Mouse (Mus musculus): ENCODE results near the gene Paqr8. TPM values are rescaled to one million over a fixed set of nuclear protein-coding genes. Genes with fewer than 3 reads are reported as not detected.

The Paqr8 gene
- polyA plus RNA-seq, 1 experiment from 2014 or later: 23.8 TPM

GRCm38 (mm10) chr1:20974341-20975135 is 84.1 kb downstream of the Paqr8 start:
- 72% methylated on average over 9 of the region's 9 CpGs for WGBS
- no peaks in the 10 kb centered on the region for H3K9me3 ChIP-seq (ENCODE audit: control insufficient read depth, low read length)
- no peak overlapping the region for H3K4me2 ChIP-seq (ENCODE audit: low read length)
- H3K27ac ChIP-seq (ENCODE audit: low read length): no peak overlapping the region
- no peak overlapping the region for H3K9ac ChIP-seq (replicated peaks; ENCODE audit: low read depth, low read length)
- ATAC-seq: no peak
- H3K36me3 ChIP-seq (ENCODE audit: control insufficient read depth, insufficient read depth): no peaks in the 10 kb centered on the region
- H3K4me3 ChIP-seq (replicated peaks; ENCODE audit: low read length): no peak overlapping the region
- H3K27me3 ChIP-seq (replicated peaks; ENCODE audit: control insufficient read depth, insufficient read depth, low read length): no peaks in the 10 kb centered on the region
- no peaks in the 10 kb centered on the region for H3K4me1 ChIP-seq (replicated peaks; ENCODE audit: control insufficient read depth, insufficient read depth, low read length)

- WGBS: 46% methylated on average over 1 of the region's 1 CpGs
- no peak for ATAC-seq
- Histone ChIP-seq H3K27ac (ENCODE audit: low read length) (no peak overlapping the region), H3K9me3 (ENCODE audit: control insufficient read depth, low read length) (no peaks in the 10 kb centered on the region), H3K9ac (replicated peaks; ENCODE audit: low read depth, low read length) (no peak overlapping the region), H3K4me1 (replicated peaks; ENCODE audit: control insufficient read depth, insufficient read depth, low read length) (no peaks in the 10 kb centered on the region), H3K4me3 (replicated peaks; ENCODE audit: low read length) (no peak overlapping the region), H3K27me3 (replicated peaks; ENCODE audit: control insufficient read depth, insufficient read depth, low read length) (no peaks in the 10 kb centered on the region), H3K4me2 (ENCODE audit: low read length) (no peak overlapping the region), H3K36me3 (ENCODE audit: control insufficient read depth, insufficient read depth) (no peaks in the 10 kb centered on the region)
These were observed 90.1 kb downstream of the Paqr8 start for GRCm38 (mm10) chr1:20980553-20980952.

- Histone ChIP-seq H3K9me3 (ENCODE audit: control insufficient read depth, low read length) (no peaks in the 10 kb centered on the region), H3K9ac (replicated peaks; ENCODE audit: low read depth, low read length) (no peak overlapping the region), H3K4me2 (ENCODE audit: low read length) (no peak overlapping the region), H3K4me3 (replicated peaks; ENCODE audit: low read length) (no peak overlapping the region), H3K27me3 (replicated peaks; ENCODE audit: control insufficient read depth, insufficient read depth, low read length) (no peaks in the 10 kb centered on the region), H3K27ac (ENCODE audit: low read length) (no peak overlapping the region), H3K36me3 (ENCODE audit: control insufficient read depth, insufficient read depth) (no peaks in the 10 kb centered on the region), H3K4me1 (replicated peaks; ENCODE audit: control insufficient read depth, insufficient read depth, low read length) (no peaks in the 10 kb centered on the region)
- WGBS: 95% methylated on average over 6 of the region's 6 CpGs
- no peak for ATAC-seq
These were observed 91.4 kb downstream of the Paqr8 start for GRCm38 (mm10) chr1:20981764-20982163.

- Histone ChIP-seq H3K27me3 (replicated peaks; ENCODE audit: control insufficient read depth, insufficient read depth, low read length) (no peaks in the 10 kb centered on the region), H3K4me3 (replicated peaks; ENCODE audit: low read length) (no peak overlapping the region), H3K9me3 (ENCODE audit: control insufficient read depth, low read length) (no peaks in the 10 kb centered on the region), H3K27ac (ENCODE audit: low read length) (no peak overlapping the region), H3K9ac (replicated peaks; ENCODE audit: low read depth, low read length) (no peak overlapping the region), H3K4me1 (replicated peaks; ENCODE audit: control insufficient read depth, insufficient read depth, low read length) (no peaks in the 10 kb centered on the region), H3K4me2 (ENCODE audit: low read length) (no peak overlapping the region), H3K36me3 (ENCODE audit: control insufficient read depth, insufficient read depth) (no peaks in the 10 kb centered on the region)
- ATAC-seq: 0 out of 2 replicates have a peak, but pooled peaks have one; percentile 23
- WGBS: 61% methylated on average over 2 of the region's 2 CpGs
These were observed 93.7 kb downstream of the Paqr8 start for GRCm38 (mm10) chr1:20984103-20984502.

GRCm38 (mm10) chr1:20984582-20984981 is 94.2 kb downstream of the Paqr8 start:
- peak; percentile 55; the same call in 1 of the 2 replicates for ATAC-seq
- Histone ChIP-seq H3K9ac (replicated peaks; ENCODE audit: low read depth, low read length) (no peak overlapping the region), H3K4me1 (replicated peaks; ENCODE audit: control insufficient read depth, insufficient read depth, low read length) (no peaks in the 10 kb centered on the region), H3K36me3 (ENCODE audit: control insufficient read depth, insufficient read depth) (no peaks in the 10 kb centered on the region), H3K9me3 (ENCODE audit: control insufficient read depth, low read length) (no peaks in the 10 kb centered on the region), H3K4me3 (replicated peaks; ENCODE audit: low read length) (no peak overlapping the region), H3K27ac (ENCODE audit: low read length) (no peak overlapping the region), H3K27me3 (replicated peaks; ENCODE audit: control insufficient read depth, insufficient read depth, low read length) (no peaks in the 10 kb centered on the region), H3K4me2 (ENCODE audit: low read length) (no peak overlapping the region)
- 39% methylated on average over 4 of the region's 4 CpGs for WGBS

- Histone ChIP-seq H3K27me3 (replicated peaks; ENCODE audit: control insufficient read depth, insufficient read depth, low read length) (no peaks in the 10 kb centered on the region), H3K9me3 (ENCODE audit: control insufficient read depth, low read length) (no peaks in the 10 kb centered on the region), H3K4me3 (replicated peaks; ENCODE audit: low read length) (no peak overlapping the region), H3K27ac (ENCODE audit: low read length) (no peak overlapping the region), H3K4me2 (ENCODE audit: low read length) (no peak overlapping the region), H3K4me1 (replicated peaks; ENCODE audit: control insufficient read depth, insufficient read depth, low read length) (no peaks in the 10 kb centered on the region), H3K36me3 (ENCODE audit: control insufficient read depth, insufficient read depth) (no peaks in the 10 kb centered on the region), H3K9ac (replicated peaks; ENCODE audit: low read depth, low read length) (no peak overlapping the region)
- WGBS: 72% methylated on average over 10 of the region's 10 CpGs
- ATAC-seq: 0 out of 2 replicates have a peak, but pooled peaks have one; percentile 31
These were observed 96.1 kb downstream of the Paqr8 start for GRCm38 (mm10) chr1:20986378-20987056.

Other genes starting within 250 kb of the Paqr8 start
- not detected in 2 replicates for gene Il17a, start 159.7 kb upstream of the Paqr8 start, polyA plus RNA-seq (2015; fragmentation: Nextera tagmentation; extraction: Ambion mirVana)
- not detected in 2 replicates for gene Il17f, start 100.0 kb upstream of the Paqr8 start, polyA plus RNA-seq (2015; fragmentation: Nextera tagmentation; extraction: Ambion mirVana)
- gene Mcm3, start 70.3 kb upstream of the Paqr8 start, polyA plus RNA-seq (2015; fragmentation: Nextera tagmentation; extraction: Ambion mirVana): 48.3 and 51.7 TPM in 2 replicates
- 2.0 and 2.3 TPM in 2 replicates for gene Efhc1, start 61.0 kb downstream of the Paqr8 start, polyA plus RNA-seq (2015; fragmentation: Nextera tagmentation; extraction: Ambion mirVana)
- 2.0 and 2.3 TPM in 2 replicates for gene Tram2, start 188.6 kb downstream of the Paqr8 start, polyA plus RNA-seq (2015; fragmentation: Nextera tagmentation; extraction: Ambion mirVana)